Mouse (Mus musculus): ENCODE measurements around the gene Tpk1. TPM values are rescaled to one million over a fixed set of nuclear protein-coding genes. Genes with fewer than 3 reads are reported as not detected.

Gene Tpk1
- polyA plus RNA-seq, 1 experiment = 2.7 TPM

DNA sequence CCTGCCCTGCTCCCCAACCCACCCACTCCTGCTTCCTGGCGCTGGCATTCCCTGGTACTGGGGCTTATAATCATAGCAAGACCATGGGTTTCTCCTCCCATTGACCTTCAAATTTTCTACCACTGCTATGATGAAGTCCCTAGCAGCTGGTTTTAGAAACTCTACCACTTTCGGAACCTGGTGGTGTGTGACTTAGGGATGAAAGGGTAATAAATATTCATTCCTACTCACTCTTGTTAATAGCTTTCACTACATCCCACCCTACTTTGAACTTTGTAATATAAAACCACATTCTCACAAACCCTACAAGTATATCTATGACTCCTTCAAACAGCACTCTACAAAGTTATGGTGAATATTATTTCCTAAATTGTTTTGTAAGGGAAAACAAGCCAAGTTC lies 54.3 kb downstream of the Tpk1 start:
- no peak for TF ChIP-seq POLR2A (IDR thresholded peaks at IDR 0.05; ENCODE audit: extremely low read depth, insufficient read depth, low read length)
- no peak for TF ChIP-seq CTCF (IDR thresholded peaks at IDR 0.05; ENCODE audit: extremely low read depth, insufficient read depth, low read length)

DNA sequence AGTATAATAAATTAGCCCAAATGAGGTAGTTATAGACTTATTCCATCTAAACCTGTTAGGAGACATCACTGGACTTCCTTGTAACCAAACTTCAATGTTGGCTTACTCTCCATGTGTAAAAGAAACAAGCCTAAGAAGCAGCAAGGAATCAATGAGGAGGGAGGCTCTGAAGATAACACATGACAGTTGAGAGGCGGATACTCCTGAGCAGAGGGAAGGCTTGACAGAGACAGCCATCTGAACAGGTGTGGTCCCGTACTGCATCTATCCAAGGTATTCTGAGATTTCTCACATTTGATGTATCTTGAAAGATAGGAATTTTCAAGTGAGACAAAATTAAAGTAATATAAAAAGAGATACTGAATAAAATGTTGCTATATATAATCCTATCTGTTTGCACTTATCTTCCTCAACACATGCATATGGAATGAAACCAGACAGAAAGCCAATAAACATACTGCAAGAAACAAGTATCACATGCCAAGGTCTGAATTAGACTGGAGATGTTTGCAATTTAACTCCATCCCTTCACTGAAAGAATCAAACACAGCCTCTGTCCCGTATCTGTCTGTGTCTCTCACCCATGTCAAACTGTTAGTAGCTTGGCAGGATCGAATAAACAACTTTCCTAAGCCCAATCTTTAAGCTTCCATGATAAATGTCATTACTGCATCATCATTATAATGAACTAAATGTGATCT lies 75.1 kb downstream of the Tpk1 start:
- no peaks in the 10 kb centered on the region for H3K4me1 ChIP-seq (ENCODE audit: control insufficient read depth, insufficient read depth, low read length)
- TF ChIP-seq POLR2A (IDR thresholded peaks at IDR 0.05; ENCODE audit: extremely low read depth, insufficient read depth, low read length) = no peak
- H3K27ac ChIP-seq (ENCODE audit: insufficient read depth, low read length) = no peak overlapping the region
- H3K4me3 ChIP-seq (ENCODE audit: insufficient read depth, low read length) = no peak overlapping the region

More for the DNA sequence above, 54.3 kb downstream of the Tpk1 start:
- Histone ChIP-seq H3K4me1 (ENCODE audit: control insufficient read depth, insufficient read depth, low read length) (no peaks in the 10 kb centered on the region), H3K4me3 (ENCODE audit: insufficient read depth, low read length) (no peak overlapping the region), H3K27ac (ENCODE audit: insufficient read depth, low read length) (no peak overlapping the region)

DNA sequence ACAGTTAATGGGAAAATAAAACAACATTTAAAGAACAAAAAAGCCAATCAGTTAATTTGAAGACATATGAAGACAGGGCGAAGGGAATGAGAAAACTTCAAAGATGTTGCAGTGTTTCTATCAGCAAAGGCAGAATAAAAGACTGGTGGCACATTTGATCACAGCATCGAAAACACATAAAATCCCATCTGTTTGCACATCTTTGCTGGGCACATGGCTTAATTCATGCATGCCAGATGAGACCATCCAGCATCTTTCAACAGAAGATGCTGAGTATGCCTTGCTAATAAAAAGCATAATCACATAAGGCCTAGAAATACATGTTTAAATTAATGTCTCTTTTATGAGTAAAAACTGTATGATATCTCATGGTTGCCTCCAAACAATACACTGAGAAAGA lies 80.8 kb downstream of the Tpk1 start:
- Histone ChIP-seq H3K4me1 (ENCODE audit: control insufficient read depth, insufficient read depth, low read length) (no peaks in the 10 kb centered on the region), H3K27ac (ENCODE audit: insufficient read depth, low read length) (no peak overlapping the region), H3K4me3 (ENCODE audit: insufficient read depth, low read length) (no peak overlapping the region)
- TF ChIP-seq POLR2A (IDR thresholded peaks at IDR 0.05; ENCODE audit: extremely low read depth, insufficient read depth, low read length) = no peak
- TF ChIP-seq CTCF (IDR thresholded peaks at IDR 0.05; ENCODE audit: extremely low read depth, insufficient read depth, low read length) = no peak

GRCm38 (mm10) chr6:43581809-43582208 lies 84.3 kb downstream of the Tpk1 start:
- TF ChIP-seq CTCF (IDR thresholded peaks at IDR 0.05; ENCODE audit: extremely low read depth, insufficient read depth, low read length) = no peak
- no peak for TF ChIP-seq POLR2A (IDR thresholded peaks at IDR 0.05; ENCODE audit: extremely low read depth, insufficient read depth, low read length)
- Histone ChIP-seq H3K27ac (ENCODE audit: insufficient read depth, low read length) (no peak overlapping the region), H3K4me3 (ENCODE audit: insufficient read depth, low read length) (no peak overlapping the region), H3K4me1 (ENCODE audit: control insufficient read depth, insufficient read depth, low read length) (no peaks in the 10 kb centered on the region)

GRCm38 (mm10) chr6:43567885-43568284 lies 98.2 kb downstream of the Tpk1 start:
- no peak for TF ChIP-seq POLR2A (IDR thresholded peaks at IDR 0.05; ENCODE audit: extremely low read depth, insufficient read depth, low read length)
- TF ChIP-seq CTCF (IDR thresholded peaks at IDR 0.05; ENCODE audit: extremely low read depth, insufficient read depth, low read length) = no peak
- Histone ChIP-seq H3K27ac (ENCODE audit: insufficient read depth, low read length) (no peak overlapping the region), H3K4me1 (ENCODE audit: control insufficient read depth, insufficient read depth, low read length) (no peaks in the 10 kb centered on the region), H3K4me3 (ENCODE audit: insufficient read depth, low read length) (no peak overlapping the region)

GRCm38 (mm10) chr6:43562474-43562873 lies 103.6 kb downstream of the Tpk1 start:
- TF ChIP-seq CTCF (IDR thresholded peaks at IDR 0.05; ENCODE audit: extremely low read depth, insufficient read depth, low read length) (no peak), POLR2A (IDR thresholded peaks at IDR 0.05; ENCODE audit: extremely low read depth, insufficient read depth, low read length) (no peak)
- H3K4me1 ChIP-seq (ENCODE audit: control insufficient read depth, insufficient read depth, low read length) = no peaks in the 10 kb centered on the region
- H3K4me3 ChIP-seq (ENCODE audit: insufficient read depth, low read length) = no peak overlapping the region
- no peak overlapping the region for H3K27ac ChIP-seq (ENCODE audit: insufficient read depth, low read length)

DNA sequence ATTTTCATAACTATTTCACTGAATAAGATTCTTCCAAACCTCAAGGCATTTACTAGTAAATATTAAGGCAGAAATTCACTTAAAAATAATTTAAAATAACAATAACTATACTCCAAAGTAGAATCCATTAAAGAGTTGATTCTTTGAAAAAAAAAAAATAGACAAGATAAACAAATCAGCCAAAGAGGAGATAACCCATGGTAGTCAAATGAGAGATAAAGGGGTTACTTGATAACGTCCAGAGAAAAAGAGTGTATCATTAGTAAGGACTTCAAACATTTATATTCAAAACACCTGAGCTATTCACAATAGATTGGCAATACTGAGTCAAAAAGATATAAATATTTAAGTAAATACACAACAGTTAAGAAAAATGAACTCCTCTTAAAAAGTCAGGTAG lies 114.7 kb downstream of the Tpk1 start:
- no peak overlapping the region for H3K27ac ChIP-seq (ENCODE audit: insufficient read depth, low read length)

DNA sequence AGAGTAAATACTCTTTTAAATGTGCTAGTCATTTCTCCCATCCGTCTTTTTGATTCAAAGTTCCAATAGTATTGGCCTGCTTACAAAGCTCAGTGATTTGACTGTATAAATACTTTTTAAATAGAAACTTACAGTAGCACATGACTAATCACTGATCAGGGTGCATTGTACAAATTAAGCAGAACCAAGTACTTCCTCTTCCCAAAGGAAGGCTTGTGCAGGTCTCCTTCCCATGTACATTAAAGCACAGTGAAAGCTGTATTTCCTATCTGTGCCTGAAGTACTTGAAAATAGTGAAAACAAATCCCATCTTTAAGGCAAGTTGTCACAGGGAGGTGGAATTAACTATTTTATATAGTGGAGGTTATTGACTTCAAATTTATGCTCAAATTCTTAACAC lies 119.5 kb downstream of the Tpk1 start:
- H3K4me3 ChIP-seq (ENCODE audit: insufficient read depth, low read length) = no peak overlapping the region
- TF ChIP-seq POLR2A (IDR thresholded peaks at IDR 0.05; ENCODE audit: extremely low read depth, insufficient read depth, low read length) (no peak), CTCF (IDR thresholded peaks at IDR 0.05; ENCODE audit: extremely low read depth, insufficient read depth, low read length) (no peak)
- no peaks in the 10 kb centered on the region for H3K4me1 ChIP-seq (ENCODE audit: control insufficient read depth, insufficient read depth, low read length)
- H3K27ac ChIP-seq (ENCODE audit: insufficient read depth, low read length) = no peak overlapping the region

More for the DNA sequence above, 114.7 kb downstream of the Tpk1 start:
- TF ChIP-seq CTCF (IDR thresholded peaks at IDR 0.05; ENCODE audit: extremely low read depth, insufficient read depth, low read length) = no peak
- Histone ChIP-seq H3K4me1 (ENCODE audit: control insufficient read depth, insufficient read depth, low read length) (no peaks in the 10 kb centered on the region), H3K4me3 (ENCODE audit: insufficient read depth, low read length) (no peak overlapping the region)

DNA sequence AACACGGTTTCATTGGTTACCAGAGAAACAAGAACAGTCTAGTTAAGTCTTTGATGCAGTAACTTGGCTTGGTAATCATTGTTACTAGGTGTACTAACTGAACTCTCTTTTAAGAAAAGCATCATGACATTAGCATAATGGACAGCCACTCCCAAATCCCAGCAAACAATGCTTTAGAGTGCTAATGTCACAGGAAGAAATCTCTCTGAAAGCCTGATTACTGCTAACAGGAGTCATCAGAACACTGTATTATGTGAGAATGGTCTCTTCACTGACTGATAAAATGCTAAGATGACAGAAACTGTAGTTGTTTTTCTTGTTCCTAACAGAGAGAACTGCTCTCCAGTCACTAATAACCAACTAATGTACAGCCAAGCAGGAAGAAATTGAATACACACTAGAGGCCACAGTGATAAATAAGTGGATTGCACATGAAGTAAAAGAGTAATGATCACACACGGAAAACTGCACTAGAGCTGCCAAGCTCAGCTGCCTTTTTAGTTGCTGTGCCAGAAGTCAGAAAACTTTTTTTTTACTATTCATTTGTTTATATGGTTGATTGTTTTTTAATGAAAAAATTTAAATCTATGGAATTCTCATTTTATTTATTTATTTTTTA lies 128.7 kb downstream of the Tpk1 start:
- no peak overlapping the region for H3K4me3 ChIP-seq (ENCODE audit: insufficient read depth, low read length)
- no peaks in the 10 kb centered on the region; the same call in 1 of the 2 replicates for H3K4me1 ChIP-seq (ENCODE audit: control insufficient read depth, insufficient read depth, low read length)
- TF ChIP-seq POLR2A (IDR thresholded peaks at IDR 0.05; ENCODE audit: extremely low read depth, insufficient read depth, low read length) (no peak), CTCF (IDR thresholded peaks at IDR 0.05; ENCODE audit: extremely low read depth, insufficient read depth, low read length) (no peak)
- H3K27ac ChIP-seq (ENCODE audit: insufficient read depth, low read length) = no peak overlapping the region

DNA sequence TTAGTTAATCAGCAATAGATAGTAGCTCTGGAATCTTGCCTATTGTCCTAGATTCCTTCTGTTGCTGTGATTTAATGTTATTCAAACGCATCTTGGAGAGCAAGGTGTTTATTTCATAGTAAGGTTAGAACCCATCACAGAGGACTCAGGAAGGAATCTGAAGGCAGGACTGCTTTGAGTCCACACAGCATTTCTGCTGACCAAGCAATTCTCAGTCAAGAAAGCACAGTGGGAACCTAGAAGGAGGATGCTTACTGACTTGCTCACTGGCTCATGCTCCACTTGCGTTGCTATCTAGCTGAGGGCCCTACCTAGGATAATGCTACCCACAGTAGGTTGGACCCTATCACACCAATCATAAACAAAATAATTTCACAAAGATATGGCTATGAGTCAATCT lies 130.6 kb downstream of the Tpk1 start:
- no peak for TF ChIP-seq POLR2A (IDR thresholded peaks at IDR 0.05; ENCODE audit: extremely low read depth, insufficient read depth, low read length)
- no peak for TF ChIP-seq CTCF (IDR thresholded peaks at IDR 0.05; ENCODE audit: extremely low read depth, insufficient read depth, low read length)
- no peak overlapping the region for H3K27ac ChIP-seq (ENCODE audit: insufficient read depth, low read length)
- H3K4me1 ChIP-seq (ENCODE audit: control insufficient read depth, insufficient read depth, low read length) = no peaks in the 10 kb centered on the region; the same call in 1 of the 2 replicates
- H3K4me3 ChIP-seq (ENCODE audit: insufficient read depth, low read length) = no peak overlapping the region

All from cortical plate, adult 2 months (tissue).